Mouse (Mus musculus) myocyte (in vitro differentiated cells): Measurements from ENCODE around the gene Pkd1. TPM values are rescaled to one million over a fixed set of nuclear protein-coding genes. Genes with fewer than 3 reads are reported as not detected.

ENCODE experiments used
- H3K27me3 ChIP-seq: one replicate; pipeline ENCODE4 v1.6.1; 2011; ENCODE audit not compliant: control insufficient read depth, insufficient read depth, insufficient read length
- H3K36me3 ChIP-seq: one replicate; pipeline ENCODE4 v1.6.1; 2011; ENCODE audit not compliant: control insufficient read depth, insufficient read depth
- H3K4me2 ChIP-seq: one replicate; pipeline ENCODE4 v1.6.1; 2011; ENCODE audit warnings: low read depth, control low read depth
- H3K4me3 ChIP-seq: one replicate; pipeline ENCODE4 v1.5.1; 2011; ENCODE audit warnings: mild to moderate bottlenecking, control low read depth, moderate library complexity
- H3K79me2 ChIP-seq: one replicate; pipeline ENCODE4 v1.6.1; 2011; ENCODE audit not compliant: control insufficient read depth, insufficient read depth
- H3ac ChIP-seq: one replicate; pipeline ENCODE4 v1.6.1; 2011; ENCODE audit not compliant: control insufficient read depth, insufficient read length
- CEBPB ChIP-seq: IDR thresholded peaks from 2 replicates; pipeline ENCODE4 v1.6.1; 2011; ENCODE audit warnings: mild to moderate bottlenecking, moderate library complexity; ENCODE audit not compliant: poor library complexity, insufficient read depth, severe bottlenecking
- E2F4 ChIP-seq: IDR thresholded peaks from one replicate; pipeline ENCODE4 v1.6.1; 2011; ENCODE audit warnings: mild to moderate bottlenecking, control low read depth, moderate library complexity; ENCODE audit not compliant: insufficient read depth
- MAX ChIP-seq: IDR thresholded peaks from one replicate; pipeline ENCODE4 v1.6.1; 2011; ENCODE audit warnings: low read depth, mild to moderate bottlenecking, control low read depth
- MYOD1 ChIP-seq, 3 experiments: IDR thresholded peaks; one replicate each; pipeline ENCODE4 v1.6.1; 2011; ENCODE audit warnings: control low read depth in 2 of 3, low read depth in 2 of 3, mild to moderate bottlenecking in 2 of 3, moderate library complexity in 1 of 3; ENCODE audit not compliant: insufficient read length in 2 of 3, control insufficient read depth in 1 of 3
- MYOG ChIP-seq, 3 experiments: IDR thresholded peaks; one replicate each; pipeline ENCODE4 v1.6.1; 2011; ENCODE audit warnings: control low read depth in 2 of 3, low read depth in 2 of 3, mild to moderate bottlenecking in 2 of 3; ENCODE audit not compliant: insufficient read length in 2 of 3, control insufficient read depth in 1 of 3, insufficient read depth in 1 of 3
- POLR2A ChIP-seq: IDR thresholded peaks from one replicate; pipeline ENCODE4 v1.6.1; 2011; ENCODE audit warnings: low read depth, mild to moderate bottlenecking, control low read depth, moderate library complexity; ENCODE audit not compliant: insufficient read length
- POLR2AphosphoS2 ChIP-seq: IDR thresholded peaks from one replicate; pipeline ENCODE4 v1.6.1; 2011; ENCODE audit warnings: low read depth, control low read depth; ENCODE audit not compliant: insufficient read length
- REST ChIP-seq: IDR thresholded peaks from one replicate; pipeline ENCODE4 v1.6.1; 2011; ENCODE audit warnings: mild to moderate bottlenecking, control low read depth, moderate library complexity; ENCODE audit not compliant: insufficient read depth, insufficient read length
- SRF ChIP-seq: IDR thresholded peaks from one replicate; pipeline ENCODE4 v1.6.1; 2011; ENCODE audit warnings: low read depth; ENCODE audit not compliant: control insufficient read depth, insufficient read length
- TCF12 ChIP-seq: IDR thresholded peaks from one replicate; pipeline ENCODE4 v1.6.1; 2011; ENCODE audit warnings: mild to moderate bottlenecking, control low read depth; ENCODE audit not compliant: poor library complexity, insufficient read depth, severe bottlenecking
- TCF3 ChIP-seq: IDR thresholded peaks from one replicate; pipeline ENCODE4 v1.6.1; 2011; ENCODE audit warnings: low read depth, control low read depth; ENCODE audit not compliant: insufficient read length
- USF1 ChIP-seq: IDR thresholded peaks from one replicate; pipeline ENCODE4 v1.6.1; 2011; ENCODE audit warnings: low read depth, mild to moderate bottlenecking, control low read depth, moderate library complexity
- polyA plus RNA-seq: library from polyadenylated mRNA; unstranded; fragments of >200 nt; fragmentation: generic; extraction: Trizol; gene quantifications from one replicate; pipeline ENCODE4 v1.2.1, GENCODE M21; 2012; ENCODE audit warnings: missing spikeins

Pkd1 gene
- polyA plus RNA-seq, 1 experiment = 47.2 TPM

DNA sequence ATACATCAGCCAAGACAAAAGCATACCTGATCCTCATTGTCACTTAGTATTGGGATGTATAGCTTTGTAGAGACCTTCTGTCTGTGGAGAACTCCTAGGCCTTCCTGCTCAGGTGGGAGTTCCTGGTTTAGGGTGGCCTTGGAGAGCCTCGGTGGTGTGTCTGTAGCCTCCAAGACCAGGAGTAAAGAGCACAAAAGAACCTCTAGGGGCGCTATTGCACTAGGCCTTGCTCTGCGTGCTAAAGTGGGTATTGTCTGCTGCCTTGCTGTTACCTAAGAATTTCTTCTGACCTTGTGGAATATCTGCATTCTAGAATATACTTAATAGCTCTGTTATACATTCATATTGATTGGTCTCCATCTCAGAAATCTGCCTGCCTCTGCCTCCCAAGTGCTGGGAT, 9.3 kb upstream of the Pkd1 start:
- Histone ChIP-seq H3K36me3 (no peaks in the 10 kb centered on the region), H3K79me2 (no peaks in the 10 kb centered on the region), H3ac (no peak overlapping the region), H3K4me2 (no peak overlapping the region), H3K27me3 (peaks cover 5% of the 10 kb centered on the region), H3K4me3 (no peak overlapping the region)
- TF ChIP-seq POLR2AphosphoS2 (no peak), REST (no peak), TCF3 (no peak), CEBPB (no peak), E2F4 (no peak), MAX (no peak)

DNA sequence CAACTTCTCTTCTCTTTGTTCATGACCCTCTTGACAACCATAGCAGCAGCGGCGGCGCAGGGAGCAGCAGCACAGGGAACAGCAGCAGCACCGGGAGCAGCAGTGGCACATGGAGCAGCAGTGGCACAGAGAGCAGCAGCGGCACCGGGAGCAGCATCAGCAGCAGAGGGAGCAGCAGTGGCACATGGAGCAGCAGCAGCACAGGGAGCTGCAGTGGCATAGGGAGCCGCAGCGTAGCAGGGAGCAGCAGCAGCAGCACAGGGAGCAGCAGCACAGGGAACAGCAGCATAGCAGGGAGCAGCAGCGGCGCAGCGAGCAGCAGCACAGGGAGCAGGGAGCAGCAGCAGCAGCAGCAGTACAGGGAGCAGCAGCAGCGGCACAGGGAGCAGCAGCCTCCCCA, 5.0 kb upstream of the Pkd1 start:
- H3K4me3 ChIP-seq = no peak overlapping the region
- H3K79me2 ChIP-seq = no peaks in the 10 kb centered on the region
- TF ChIP-seq REST = no peak
- TF ChIP-seq TCF12 = no peak
- no peak for TF ChIP-seq POLR2A
- no peak for TF ChIP-seq CEBPB
- no peak for TF ChIP-seq MYOD1 (IDR thresholded peaks at IDR 0.05; ENCODE audit: control insufficient read depth in 1 of 3, insufficient read length in 2 of 3, low read depth in 2 of 3)
- no peak for TF ChIP-seq USF1
- TF ChIP-seq E2F4 = no peak
- no peak for TF ChIP-seq SRF
- no peak for TF ChIP-seq MYOG (IDR thresholded peaks at IDR 0.05; ENCODE audit: control insufficient read depth in 1 of 3, insufficient read depth in 1 of 3, insufficient read length in 2 of 3, low read depth in 2 of 3)
- TF ChIP-seq MAX = no peak
- TF ChIP-seq TCF3 = no peak
- no peak for TF ChIP-seq POLR2AphosphoS2
- peaks cover 5% of the 10 kb centered on the region for H3K27me3 ChIP-seq
- H3K36me3 ChIP-seq = no peaks in the 10 kb centered on the region
- H3K4me2 ChIP-seq = no peak overlapping the region
- H3ac ChIP-seq = no peak overlapping the region

DNA sequence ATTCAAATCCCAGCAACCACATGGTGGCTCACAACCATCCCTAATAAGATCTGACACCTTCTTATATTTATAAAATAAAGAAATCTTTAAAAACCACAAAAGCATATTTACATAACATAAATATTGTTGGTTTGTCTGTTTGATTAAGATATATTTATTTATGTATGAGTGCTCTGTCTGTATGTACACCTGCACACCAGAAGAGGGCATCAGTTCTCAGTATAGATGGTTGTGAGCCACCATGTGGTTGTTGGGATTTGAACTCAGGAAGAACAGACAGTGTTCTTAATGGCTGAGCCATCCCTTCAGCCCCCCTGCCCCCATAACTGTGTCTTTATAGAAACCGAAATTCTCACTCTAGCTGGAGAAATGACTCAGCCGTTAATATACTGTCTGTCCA, 4.4 kb upstream of the Pkd1 start:
- H3ac ChIP-seq = no peak overlapping the region
- H3K4me2 ChIP-seq = no peak overlapping the region
- no peak overlapping the region for H3K4me3 ChIP-seq
- peaks cover 5% of the 10 kb centered on the region for H3K27me3 ChIP-seq
- no peaks in the 10 kb centered on the region for H3K36me3 ChIP-seq
- TF ChIP-seq POLR2A (no peak), MYOD1 (IDR thresholded peaks at IDR 0.05; ENCODE audit: control insufficient read depth in 1 of 3, insufficient read length in 2 of 3, low read depth in 2 of 3) (no peak), CEBPB (no peak), MYOG (IDR thresholded peaks at IDR 0.05; ENCODE audit: control insufficient read depth in 1 of 3, insufficient read depth in 1 of 3, insufficient read length in 2 of 3, low read depth in 2 of 3) (no peak), TCF12 (no peak), TCF3 (no peak), E2F4 (no peak), REST (no peak), POLR2AphosphoS2 (no peak)
- H3K79me2 ChIP-seq = no peaks in the 10 kb centered on the region

DNA sequence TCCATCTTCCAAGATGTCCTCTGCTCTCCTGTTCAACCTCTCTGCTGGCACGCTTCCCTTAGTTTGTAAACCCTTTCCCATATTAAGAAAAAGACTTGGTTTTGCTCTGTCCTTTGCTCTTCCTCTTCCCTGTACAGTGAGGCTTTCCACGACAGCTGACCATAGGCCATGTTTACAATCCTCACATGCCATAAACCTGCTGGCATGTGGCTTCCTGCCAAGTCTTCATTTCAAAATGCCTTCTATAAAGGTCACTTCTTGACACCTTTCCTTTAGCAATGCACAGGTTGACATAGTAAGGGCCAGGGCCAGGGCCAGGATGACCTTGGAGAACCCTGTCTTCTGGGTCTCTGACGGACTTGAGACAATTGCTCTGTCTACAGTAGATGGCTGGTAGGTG, 3.4 kb upstream of the Pkd1 start:
- Histone ChIP-seq H3K4me3 (no peak overlapping the region), H3K36me3 (no peaks in the 10 kb centered on the region), H3K4me2 (no peak overlapping the region), H3ac (no peak overlapping the region), H3K79me2 (peaks cover 7% of the 10 kb centered on the region), H3K27me3 (peaks cover 5% of the 10 kb centered on the region)
- TF ChIP-seq MYOG (IDR thresholded peaks at IDR 0.05; ENCODE audit: control insufficient read depth in 1 of 3, insufficient read depth in 1 of 3, insufficient read length in 2 of 3, low read depth in 2 of 3) (no peak), E2F4 (no peak), POLR2AphosphoS2 (no peak), MAX (no peak), TCF12 (no peak), TCF3 (no peak), USF1 (no peak), SRF (no peak), REST (no peak), CEBPB (no peak), POLR2A (no peak), MYOD1 (IDR thresholded peaks at IDR 0.05; ENCODE audit: control insufficient read depth in 1 of 3, insufficient read length in 2 of 3, low read depth in 2 of 3) (no peak)

DNA sequence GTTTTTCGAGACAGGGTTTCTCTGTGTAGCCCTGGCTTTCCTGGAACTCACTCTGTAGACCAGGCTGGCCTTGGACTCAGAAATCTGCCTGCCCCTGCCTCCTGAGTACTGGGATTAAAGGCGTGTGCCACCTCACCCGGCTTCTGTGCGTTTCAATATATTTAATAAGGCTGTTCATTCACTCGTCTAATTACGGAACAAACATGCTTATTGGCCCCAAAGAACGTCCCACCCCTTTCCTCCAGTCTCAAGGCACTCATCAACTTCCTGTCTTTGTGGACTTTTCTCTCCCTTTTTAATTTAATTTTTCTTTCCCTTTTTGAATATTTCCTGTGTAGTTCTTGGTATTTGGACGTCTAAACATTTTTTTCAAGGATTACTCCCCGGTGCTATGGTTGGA, 1.2 kb upstream of the Pkd1 start:
- no peak overlapping the region for H3K4me2 ChIP-seq
- no peaks in the 10 kb centered on the region for H3K36me3 ChIP-seq
- no peak overlapping the region for H3ac ChIP-seq
- peaks cover 29% of the 10 kb centered on the region for H3K79me2 ChIP-seq
- no peak overlapping the region for H3K4me3 ChIP-seq
- H3K27me3 ChIP-seq = peaks cover 5% of the 10 kb centered on the region
- TF ChIP-seq MAX (no peak), CEBPB (no peak), USF1 (no peak), TCF3 (no peak), POLR2AphosphoS2 (no peak), TCF12 (no peak), MYOG (IDR thresholded peaks at IDR 0.05; ENCODE audit: control insufficient read depth in 1 of 3, insufficient read depth in 1 of 3, insufficient read length in 2 of 3, low read depth in 2 of 3) (no peak), MYOD1 (IDR thresholded peaks at IDR 0.05; ENCODE audit: control insufficient read depth in 1 of 3, insufficient read length in 2 of 3, low read depth in 2 of 3) (no peak), SRF (no peak), E2F4 (no peak), POLR2A (no peak), REST (no peak)
